Mouse (Mus musculus): ENCODE measurements at regions not wholly inside any gene's neighbourhood (a gene's known extent, or its start where the extent isn't known, plus 50 kb on each side); places are given as distances from the start of the nearest gene placed in this dataset.

DNA sequence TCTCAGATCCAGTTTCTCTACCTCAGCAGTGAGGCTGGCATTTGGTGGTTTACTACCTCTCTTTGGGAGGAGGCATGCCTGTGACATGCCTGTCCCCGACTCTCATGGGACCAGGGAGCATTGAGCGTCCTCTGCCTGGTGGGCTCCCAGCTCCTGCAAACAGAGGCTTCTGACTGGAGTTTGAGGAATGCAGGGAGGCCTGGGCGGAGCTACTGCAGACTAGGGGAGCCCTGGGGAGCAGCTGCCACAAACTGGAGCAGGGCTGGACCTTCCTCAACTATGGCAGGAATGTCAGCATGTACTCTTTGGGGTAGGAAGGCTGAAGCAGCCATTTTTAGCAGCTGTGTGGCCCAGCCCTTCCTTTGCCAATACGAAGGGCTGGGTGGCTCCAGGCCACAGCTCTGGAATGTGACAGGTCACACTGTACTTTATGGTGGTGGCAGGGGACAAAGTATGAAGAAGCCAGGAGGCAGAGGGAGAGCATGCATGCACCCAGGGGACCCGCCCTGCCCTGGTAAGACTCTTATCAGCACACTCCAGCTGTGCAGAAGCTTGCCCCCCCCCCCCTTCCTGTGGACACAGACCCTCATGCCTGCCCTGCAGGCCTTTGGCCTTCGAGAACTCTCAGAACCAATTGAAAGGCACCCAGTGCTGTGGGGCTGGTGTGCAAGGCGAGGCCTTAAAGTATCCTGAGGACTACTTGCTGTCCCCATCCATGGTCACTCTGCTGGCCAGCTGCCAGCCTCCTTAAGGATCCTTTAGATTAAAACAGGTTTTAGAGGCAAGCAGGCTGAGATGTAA lies 129.5 kb downstream of the Gadd45g start:
- no peak for DNase-seq

DNA sequence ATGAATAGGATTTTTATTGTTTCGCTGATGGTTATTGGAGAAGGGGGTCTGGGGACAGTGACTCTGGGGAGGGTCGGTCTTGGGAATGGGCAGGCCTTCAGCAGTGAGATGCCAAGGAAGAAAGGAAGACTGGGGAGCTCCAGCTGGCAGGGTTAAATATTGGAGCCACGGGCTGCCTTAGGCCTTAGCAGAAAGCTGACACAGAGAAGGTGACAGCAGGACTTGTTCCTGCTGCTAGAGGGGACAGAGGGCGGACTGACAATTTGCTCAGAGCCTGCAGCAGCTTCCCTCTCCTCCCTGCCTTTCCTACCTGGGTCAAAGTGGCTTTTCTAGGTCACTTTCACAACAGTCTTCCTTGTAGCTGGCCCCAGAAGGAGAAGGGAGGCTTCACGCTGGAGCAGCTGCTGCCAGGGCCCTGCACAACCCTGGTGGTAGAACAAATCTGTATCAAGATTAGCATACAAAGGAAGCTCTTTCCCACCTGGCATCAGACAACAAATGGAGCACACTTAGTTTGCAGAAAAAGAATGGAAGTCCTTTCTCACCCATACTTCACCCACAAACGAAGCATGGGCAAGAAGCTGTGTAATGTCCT lies 130.2 kb downstream of the Gadd45g start:
- DNase-seq: no peak

DNA sequence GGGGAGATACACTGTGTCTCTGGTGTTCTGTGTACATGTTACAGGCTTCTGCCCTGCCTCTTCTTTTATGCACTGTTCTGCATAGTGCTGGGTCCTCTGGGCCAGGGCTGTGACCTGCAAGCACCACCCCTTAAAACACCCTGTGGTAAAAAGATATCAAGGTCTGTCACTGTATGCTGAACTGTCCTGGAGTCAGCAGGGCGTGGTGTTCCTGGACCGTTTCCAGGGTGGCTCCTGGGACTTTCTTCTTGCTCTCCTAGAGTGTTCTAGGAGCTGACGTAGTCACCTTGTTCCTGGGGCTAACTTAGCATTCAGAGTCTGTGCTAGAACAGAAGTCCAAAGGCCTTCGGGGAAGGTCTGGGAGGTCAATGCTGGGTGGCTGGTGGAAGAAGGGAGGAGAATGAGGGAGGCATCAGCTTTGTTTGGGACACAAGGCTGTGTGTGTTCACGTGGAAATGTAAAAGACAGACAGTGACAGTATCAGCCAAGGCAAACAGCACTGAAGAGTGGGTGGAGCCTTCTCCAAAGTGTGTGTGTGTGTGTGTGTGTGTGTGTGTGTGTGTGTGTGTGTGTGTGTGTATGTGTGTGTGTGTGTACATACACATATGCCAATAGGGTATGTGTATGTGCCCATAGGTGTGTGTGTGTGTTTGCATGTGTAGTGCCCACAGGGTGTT lies 133.0 kb downstream of the Gadd45g start:
- DNase-seq: no peak

DNA sequence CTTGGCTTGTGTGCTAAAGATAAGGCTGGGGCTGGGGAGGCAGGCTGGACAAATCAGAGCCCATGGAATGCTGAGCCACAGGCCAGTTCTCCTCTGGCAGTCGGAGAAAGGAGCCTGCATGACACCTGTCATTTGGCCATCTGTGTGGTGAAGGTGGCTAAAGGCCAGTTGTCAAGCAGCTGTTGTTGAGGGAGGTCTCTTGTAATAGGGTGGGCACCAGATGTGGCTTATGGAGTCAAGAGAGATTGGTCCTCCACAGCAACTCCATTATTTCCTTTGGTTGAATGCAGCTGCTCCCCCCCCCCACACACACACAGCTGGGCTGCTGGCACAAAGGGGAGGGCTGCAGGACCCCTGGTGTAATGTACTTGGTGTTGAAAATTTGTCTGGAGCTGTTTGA lies 133.9 kb downstream of the Gadd45g start:
- no peak for DNase-seq

DNA sequence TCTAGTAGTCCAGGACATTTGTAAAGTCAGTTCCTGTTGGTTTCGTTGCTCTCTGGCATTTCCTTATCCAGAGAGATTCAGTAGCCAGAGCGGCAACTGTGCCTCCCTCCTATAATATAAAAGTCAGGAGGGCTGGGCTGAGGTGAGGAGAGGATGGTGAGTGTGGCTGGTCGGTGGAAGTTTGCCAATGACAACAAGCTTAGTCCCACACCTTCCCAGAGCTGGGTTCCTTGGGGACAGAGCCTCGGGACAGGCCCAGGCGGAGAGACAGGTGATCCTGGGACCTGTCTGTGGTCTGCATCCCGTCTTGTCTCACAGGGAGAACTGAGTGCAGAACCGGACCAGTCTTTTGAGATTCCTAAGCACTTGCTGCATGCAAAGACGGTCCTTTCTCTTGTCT lies 136.5 kb downstream of the Gadd45g start:
- no peak for DNase-seq

DNA sequence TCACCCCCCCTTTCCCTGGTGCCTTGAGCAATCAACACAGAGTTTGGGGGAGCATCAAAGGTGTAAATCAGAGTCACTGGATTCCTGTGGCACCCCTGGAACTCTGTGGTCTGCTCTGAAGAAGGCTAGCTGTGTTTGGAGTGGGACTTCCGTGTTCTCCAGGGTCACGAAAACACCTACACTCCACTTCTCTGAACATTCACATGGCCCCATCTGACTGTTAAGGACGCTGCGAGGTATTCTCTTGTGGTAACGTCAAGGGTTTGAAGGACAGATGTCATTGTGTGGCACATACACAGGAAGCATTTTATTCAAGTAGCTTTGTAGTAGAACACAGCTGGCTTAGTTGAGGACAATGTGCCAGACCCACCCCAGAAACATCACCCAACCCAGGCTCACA lies 137.1 kb downstream of the Gadd45g start:
- DNase-seq: no peak

DNA sequence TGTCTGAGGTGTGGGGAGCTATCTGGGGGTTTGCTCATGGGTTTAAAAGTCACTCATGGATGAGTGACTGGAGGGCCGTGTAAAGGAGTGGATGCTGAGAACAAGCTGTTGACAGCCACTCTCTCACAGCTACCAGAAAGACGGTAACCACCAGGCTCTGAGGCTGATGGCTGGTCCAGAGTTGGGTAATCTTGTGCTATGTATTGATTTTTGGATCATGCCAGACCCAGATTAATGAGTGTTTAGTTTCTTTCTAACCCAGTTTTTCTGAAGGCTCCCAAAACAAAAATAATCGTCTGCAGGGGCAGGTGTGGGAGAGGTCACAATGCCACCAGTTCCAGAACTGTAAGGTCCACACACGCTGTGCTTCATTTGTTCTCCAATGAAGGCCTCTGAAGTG lies 144.9 kb downstream of the Gadd45g start:
- no peak for DNase-seq

DNA sequence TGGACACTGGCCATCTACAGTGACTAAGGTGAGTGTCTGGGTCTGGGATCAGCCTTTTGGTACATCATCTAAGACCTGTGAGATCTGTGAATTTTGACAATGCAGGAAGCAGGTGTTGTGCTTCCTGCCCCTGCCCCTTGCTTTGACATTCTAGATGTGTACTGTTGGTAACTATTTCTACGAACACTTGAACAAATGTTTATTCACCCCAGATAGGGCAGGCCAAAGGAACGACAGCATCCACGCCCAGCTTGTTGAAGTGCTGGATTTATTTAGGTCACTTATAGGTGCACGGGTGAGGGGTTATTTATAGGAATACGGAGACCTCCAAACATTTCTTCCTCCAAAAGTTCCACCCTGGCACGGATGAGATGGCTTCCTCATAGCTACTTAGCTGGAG lies 146.4 kb downstream of the Gadd45g start:
- no peak for DNase-seq

DNA sequence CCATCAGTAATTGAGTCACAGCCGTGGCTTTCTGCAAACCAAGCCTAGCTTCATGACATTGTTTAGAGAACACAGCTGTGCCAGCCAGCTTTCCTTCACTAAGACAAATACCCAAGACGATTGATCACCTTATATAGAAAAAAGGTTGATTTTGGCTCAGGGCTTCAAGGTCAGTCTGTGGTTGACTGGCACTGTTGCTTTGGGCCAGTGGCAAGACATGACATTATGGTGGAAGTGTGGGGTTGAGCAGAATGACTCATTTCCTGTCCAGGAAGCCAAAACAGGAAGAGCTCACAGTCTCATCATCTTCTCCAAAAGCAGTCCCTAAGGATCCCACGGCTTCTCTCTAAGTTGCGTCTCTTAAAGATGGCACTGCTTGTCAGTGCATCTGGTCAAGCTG lies 149.7 kb downstream of the Gadd45g start:
- no peak for DNase-seq

DNA sequence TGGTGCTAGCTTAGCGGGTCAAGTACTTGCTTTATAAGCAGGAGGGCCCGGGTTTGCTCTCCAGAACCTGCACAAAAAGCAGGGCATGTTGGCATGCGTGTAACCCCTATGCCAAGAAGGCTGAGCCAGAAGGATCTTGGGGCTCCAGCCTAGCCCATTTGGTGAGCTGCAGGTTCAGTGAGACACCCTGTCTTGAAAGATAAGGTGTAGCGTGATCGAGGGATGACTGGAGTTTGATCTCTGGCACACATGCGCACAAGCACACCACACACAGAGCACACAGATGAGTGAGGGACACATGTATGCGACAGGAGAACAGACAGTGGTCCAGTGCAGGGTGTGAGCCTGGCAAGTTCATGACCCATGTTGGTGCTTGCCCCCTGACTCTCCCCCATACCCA lies 152.1 kb downstream of the Gadd45g start:
- no peak for DNase-seq

DNA sequence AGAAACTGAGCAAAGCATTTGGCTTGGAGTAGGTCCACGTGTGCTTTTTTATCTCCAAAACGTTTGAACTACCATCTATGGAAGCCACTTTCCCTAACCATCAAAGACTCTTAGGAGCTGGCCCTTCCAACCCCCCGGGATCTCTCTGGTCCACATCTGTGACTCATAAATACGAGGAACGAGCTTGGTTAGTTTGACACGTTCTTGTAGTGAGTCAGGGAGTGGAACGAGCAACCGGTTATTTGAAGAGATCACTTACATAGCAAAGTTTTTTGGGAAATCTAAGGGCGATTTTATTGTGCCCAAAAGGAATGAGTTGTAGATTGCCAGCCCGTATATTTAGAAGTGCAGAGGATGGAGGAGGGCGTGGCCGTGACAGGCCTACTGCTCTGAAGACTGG lies 155.3 kb downstream of the Gadd45g start:
- DNase-seq: no peak

DNA sequence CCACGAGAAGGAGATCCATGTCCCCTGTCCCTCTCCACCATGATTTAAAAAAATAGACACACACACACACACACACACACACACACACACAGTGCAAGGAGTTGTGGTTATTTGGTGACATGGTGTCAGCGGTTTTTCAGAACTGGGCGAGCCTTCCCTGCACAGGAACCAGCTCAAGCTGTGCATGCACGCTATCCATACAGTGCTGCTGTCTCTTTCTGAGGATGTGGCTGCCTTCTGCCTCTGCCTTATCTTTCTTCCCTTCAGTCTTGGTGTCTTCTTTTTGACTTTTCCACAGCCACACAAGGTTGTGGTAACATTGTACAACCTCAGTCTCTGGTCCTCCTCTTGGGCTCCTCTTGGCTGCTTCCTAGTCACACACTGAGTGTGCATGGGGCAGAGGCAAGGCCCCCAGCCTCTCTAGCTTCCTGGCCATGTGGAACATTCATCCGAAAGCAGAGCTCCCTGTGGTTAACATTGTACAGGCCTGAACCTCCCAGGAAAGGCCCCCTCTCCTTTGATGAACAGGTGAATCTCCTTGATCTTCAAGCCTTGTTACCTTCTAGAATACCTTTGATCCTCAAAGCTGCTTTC lies 157.6 kb downstream of the Gadd45g start:
- DNase-seq: no peak

DNA sequence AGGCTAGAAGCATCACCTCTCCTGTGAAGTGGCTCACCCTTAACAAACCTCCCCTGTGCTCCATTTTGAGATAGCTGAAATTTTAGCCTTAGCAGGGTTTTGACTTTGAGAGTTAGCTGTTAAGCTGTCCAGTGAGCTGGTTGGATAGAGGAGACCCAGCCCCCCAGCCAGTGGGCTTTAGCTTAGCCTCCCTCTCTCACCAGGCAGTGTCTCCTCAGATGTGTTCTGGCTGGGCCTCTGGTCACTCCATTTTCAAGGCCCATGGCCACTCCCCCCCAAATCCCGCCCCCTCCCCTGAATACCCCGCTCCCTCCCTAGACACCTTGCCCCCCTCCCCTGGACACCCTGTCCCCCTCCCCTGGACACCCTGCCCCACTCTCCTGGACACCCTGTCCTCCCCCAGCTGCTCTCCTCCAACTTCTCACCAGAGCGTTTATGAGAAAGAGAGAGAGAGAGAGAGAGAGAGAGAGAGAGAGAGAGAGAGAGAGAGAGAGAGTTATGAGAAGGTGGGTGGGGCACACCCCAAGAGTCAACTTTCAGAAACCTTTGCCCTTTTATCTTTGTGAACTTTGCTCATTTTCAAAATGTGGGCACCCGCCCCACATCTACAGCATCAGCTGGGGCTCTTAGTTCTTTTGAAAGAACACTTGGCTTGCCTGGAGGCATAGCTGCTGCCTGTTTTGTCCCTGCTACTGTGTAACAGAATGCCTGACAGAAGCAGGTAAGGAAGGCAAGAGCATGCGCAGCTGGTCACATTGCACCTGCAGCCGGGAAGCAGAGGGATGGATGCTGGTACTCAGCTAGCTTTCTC lies 161.3 kb downstream of the Gadd45g start:
- DNase-seq: no peak

DNA sequence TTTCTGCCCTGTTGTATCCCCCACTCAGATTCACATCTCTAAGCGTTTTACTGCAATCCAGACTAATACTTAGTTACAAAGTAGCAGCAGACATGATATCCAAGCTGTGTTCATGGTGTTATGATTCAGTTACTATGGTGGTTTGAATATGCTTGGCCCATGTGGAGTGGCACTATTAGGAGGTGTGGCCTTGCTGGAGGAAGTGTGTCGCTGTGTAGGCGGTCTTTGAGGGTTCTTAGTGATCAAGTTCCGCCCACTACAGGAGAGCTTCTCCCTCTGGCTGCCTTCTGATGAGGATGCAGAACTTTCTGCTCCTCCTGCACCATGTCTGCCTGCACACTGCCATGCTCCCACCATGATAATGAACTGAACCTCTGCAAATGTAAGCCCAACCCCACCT lies 162.8 kb downstream of the Gadd45g start:
- no peak for DNase-seq

DNA sequence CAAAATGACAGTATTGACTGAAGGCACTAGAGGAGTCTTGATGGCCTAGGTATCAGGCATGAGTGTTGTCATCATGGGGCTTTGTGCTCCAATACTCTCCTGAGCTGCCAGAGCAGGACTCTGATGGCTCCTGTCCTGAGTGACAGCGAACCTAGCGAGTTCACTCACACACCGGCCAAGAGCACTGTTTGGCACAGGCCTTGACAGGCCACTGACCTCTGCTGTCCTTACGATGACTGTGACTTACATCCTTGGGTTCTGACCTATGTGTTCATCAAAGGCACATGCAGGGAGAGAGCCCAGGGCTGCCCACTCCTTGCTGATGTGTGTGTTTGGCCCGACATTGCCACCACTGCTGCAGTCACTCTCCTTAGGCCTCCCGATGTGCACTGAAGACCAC lies 163.3 kb downstream of the Gadd45g start:
- no peak for DNase-seq

DNA sequence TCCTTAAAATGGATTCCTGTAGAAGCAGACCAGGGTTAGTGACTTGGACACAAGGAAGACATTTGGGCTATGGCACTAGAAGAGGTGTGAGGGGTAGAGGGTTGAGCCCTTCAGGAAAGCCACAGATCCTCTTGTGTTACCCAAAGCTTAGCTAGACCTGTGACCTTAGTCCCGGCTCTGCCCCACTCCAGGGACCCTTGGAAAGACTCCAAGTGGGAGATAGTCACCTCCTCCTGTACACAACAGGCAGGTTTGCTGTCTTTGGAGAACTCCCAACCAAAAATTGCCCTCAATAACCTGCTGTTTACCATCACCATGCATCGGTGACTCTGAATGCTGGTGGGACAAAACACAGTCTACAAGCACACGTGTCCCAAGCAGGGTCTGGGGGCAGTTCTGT lies 164.5 kb downstream of the Gadd45g start:
- no peak for DNase-seq

DNA sequence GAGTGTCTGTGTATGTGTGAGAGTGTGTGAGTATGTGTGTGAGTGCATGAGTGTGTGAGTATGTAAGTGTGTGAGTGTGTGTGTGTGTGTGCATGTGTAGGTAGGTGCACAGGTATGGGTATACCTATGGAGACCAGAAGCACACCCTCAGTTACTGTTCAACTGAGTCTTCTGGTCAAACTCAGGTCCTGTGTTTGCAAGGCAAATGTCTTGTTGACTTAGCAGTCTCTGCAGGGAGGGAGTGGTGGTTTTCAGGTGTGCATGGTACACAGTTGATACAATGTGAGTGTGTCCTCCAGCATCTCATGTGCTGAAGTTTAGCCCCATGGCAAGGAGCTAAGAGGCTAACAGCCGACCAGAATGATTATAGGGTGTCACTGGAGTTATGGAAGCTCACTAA lies 166.7 kb downstream of the Gadd45g start:
- DNase-seq: no peak

DNA sequence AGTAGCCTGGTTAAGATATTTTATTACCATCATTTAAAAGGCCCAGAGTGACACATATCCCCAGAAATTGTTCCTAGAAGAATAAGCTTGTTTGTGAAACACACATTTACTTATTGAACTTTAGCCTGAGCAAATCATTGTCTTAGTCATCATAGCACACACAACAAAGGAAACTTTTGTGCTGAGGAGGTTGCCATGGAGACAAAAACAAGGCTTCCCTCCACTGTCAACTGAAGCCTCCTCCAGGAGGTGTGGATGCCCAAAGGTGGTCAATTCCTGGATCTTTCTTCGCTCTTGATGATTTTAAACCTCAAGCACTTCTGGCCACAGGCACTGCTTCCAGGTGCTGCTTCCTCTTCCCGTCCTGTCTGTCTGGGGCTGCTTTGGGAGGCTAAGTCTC lies 167.3 kb downstream of the Gadd45g start:
- no peak for DNase-seq

DNA sequence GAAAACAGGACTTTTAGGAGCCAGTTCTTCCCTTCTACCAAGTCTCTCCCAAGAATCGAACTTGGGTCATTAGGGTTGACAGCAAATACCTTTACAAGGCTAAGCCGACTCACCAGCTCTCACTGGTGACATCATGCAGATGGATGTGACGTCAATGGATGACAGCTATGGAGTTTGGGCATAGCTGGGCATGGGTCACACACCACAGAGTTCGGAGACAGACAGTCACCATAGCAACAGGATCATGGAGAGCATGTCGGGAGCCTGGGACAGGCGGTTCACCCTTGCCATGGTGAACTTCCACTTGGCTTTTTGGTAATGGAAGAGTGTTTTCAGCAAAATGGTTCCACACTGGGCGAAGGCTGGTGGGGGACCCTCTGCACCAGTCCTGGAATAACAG lies 168.1 kb downstream of the Gadd45g start:
- no peak for DNase-seq

DNA sequence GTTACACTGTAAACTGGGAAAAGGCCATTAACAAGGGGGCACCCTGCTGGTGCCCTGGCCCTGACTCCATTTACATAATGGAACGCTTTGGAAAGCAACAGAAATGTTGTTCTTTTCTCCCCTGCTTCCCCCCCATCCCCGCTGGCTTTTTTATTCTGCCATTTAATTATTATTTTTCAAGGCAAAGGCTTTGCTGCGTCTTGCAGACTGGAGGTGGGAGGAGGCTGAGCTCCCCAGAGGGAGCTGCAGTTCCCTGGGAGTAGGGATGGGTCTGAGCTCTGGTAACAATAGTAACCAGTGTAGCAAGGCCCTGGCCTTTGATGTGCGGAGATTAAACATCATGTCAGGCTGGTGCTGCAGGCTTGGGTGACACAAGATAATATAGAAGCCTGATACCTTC lies 168.6 kb downstream of the Gadd45g start:
- no peak for DNase-seq

DNA sequence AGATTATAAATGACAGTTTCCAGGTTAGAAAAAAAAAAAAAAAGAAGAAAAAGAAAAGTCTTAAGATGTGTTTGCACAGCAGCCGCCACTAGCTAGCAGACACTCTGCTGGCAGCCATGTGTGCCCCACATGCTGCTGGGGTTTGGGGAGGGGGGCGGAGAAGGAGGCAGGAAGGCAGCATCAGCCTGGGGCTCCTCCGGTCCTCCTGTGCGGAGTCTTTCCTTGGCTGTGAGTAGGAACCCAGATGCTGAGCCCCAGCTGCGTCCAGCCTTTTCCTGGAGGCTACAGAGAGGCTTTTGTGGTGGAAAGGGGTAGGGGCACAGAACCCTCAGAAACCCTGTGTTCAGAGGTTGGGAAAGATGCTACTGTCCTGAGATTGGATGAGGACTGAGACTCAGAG lies 169.0 kb downstream of the Gadd45g start:
- no peak for DNase-seq

DNA sequence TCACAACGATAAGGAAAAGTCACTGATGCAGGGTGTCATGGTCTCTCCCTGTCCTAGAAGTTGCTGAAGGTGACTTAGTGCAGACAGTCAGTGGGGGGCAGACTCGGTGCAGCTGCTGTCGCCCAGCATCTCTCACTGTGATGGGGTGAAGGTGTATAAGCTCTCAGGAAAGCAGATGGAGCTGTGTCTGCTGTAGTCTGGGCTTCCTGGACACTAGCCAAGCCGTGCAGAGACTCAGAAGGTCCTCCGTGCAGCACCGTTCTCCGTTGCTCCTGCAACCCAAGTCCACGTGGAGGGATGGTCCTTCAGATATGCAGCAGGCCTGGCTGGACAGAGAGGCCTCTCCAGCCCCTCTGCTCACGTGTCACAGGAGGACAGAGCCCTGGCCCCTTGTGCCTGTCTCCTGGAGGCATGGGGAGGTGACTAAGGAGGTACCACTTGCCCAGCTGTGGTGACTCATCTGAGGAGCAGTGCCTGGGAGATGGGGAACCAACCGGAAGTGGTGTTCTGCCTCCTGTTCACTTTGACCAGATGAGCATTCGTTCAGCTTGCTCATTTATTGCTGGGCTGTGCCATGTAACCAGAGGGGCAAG lies 171.2 kb downstream of the Gadd45g start:
- DNase-seq: peak; percentile 10

DNA sequence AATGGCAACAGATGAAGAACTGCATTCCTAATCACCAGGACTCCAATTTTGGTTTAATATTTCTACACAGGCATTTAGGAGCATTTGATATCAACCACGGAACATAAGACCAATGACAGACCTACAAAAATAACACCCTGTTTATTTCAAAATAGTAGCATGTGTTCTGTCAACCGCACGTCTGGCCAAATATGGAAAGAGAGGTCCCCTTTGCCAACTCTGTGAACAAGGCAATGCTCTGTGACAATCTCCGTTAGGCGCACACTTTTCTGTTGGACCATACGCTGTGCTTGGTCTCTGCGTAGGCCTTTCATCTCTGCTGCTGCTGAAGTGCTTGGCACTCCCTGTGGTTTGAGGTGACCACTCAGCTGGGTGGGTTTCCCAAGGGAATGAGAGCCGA lies 173.2 kb downstream of the Gadd45g start:
- no peak for DNase-seq

Measured in right cerebral cortex, adult 18-20 months (tissue).